Mouse (Mus musculus) small intestine, adult 2 months (tissue): Measurements from ENCODE around the gene Creg1. TPM values are rescaled to one million over a fixed set of nuclear protein-coding genes. Genes with fewer than 3 reads are reported as not detected.

ENCODE experiments used
- H3K27ac ChIP-seq: fragments of 200-500 bp; 2 replicates; pipeline ENCODE4 v1.5.1; 2012; ENCODE audit warnings: low read depth, low read length, control low read depth, inconsistent platforms; ENCODE audit not compliant: insufficient read depth
- H3K27me3 ChIP-seq: fragments of 200-500 bp; 2 replicates; pipeline ENCODE4 v1.6.1; 2012; ENCODE audit warnings: mild to moderate bottlenecking, moderate library complexity, low read length, inconsistent platforms; ENCODE audit not compliant: control insufficient read depth, insufficient read depth
- H3K36me3 ChIP-seq: fragments of 200-500 bp; 2 replicates; pipeline ENCODE4 v1.6.1; 2012; ENCODE audit warnings: mild to moderate bottlenecking, low read length, control low read depth, inconsistent platforms; ENCODE audit not compliant: control insufficient read depth, insufficient read depth
- H3K4me1 ChIP-seq: fragments of 200-500 bp; 2 replicates; pipeline ENCODE4 v1.6.1; 2012; ENCODE audit warnings: low read length, inconsistent platforms, mixed read lengths; ENCODE audit not compliant: control insufficient read depth, insufficient read depth, insufficient read length
- H3K4me3 ChIP-seq: fragments of 200-500 bp; 2 replicates; pipeline ENCODE4 v1.5.1; 2012; ENCODE audit warnings: low read depth, mild to moderate bottlenecking, control low read depth, inconsistent platforms, low read length, moderate library complexity
- CTCF ChIP-seq: fragments of 200-500 bp; IDR thresholded peaks from 2 replicates; pipeline ENCODE4 v1.5.1; 2012; ENCODE audit warnings: low read depth, mild to moderate bottlenecking, control low read depth, inconsistent platforms, low read length, moderate library complexity, mixed read lengths; ENCODE audit not compliant: insufficient replicate concordance, insufficient read length; ENCODE audit errors: extremely low read depth
- POLR2A ChIP-seq: fragments of 200-500 bp; IDR thresholded peaks from 2 replicates; pipeline ENCODE4 v1.6.1; 2012; ENCODE audit warnings: low read depth, mild to moderate bottlenecking, control low read depth, inconsistent platforms, low read length, moderate library complexity
- WGBS: fragments of 180-500 bp; shearing (Covaris S2); methylation state at CpG from one replicate; pipeline ENCODE4 v1.1.7; 2018; 5-methylcytosine and 5-hydroxymethylcytosine counted together
- polyA plus RNA-seq: library from polyadenylated mRNA; depleted of rRNA; stranded (reverse); fragments of >200 nt; gene quantifications from 2 replicates; pipeline ENCODE4 v1.2.3, GENCODE M21; 2012

Creg1 gene
- polyA plus RNA-seq, 1 experiment: 48.2 TPM

DNA sequence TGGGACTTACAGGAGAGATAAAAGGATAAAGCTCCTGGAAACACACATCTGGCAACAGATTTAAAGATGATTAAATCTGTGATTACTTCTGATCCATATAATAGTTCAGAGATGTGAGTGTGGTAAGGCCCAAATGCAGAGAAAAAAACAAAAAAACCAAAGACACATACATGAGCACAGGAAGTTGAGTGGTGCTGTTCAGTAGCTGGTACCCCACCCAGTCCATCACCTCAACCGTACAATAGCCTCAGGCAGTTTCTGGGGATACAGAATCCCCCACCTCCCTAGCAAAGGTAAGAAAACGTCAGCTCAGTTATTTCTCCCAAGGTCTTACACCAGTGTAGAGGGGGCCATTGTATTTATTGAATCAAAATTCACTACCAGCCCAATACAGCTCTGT lies 47.1 kb downstream of the Creg1 start:
- H3K4me3 ChIP-seq: no peak overlapping the region
- H3K4me1 ChIP-seq: no peaks in the 10 kb centered on the region
- TF ChIP-seq CTCF: no peak
- TF ChIP-seq POLR2A: no peak
- H3K36me3 ChIP-seq: no peaks in the 10 kb centered on the region
- no peak overlapping the region for H3K27ac ChIP-seq
- no peaks in the 10 kb centered on the region for H3K27me3 ChIP-seq
- 71% methylated on average over 2 of the region's 2 CpGs for WGBS

DNA sequence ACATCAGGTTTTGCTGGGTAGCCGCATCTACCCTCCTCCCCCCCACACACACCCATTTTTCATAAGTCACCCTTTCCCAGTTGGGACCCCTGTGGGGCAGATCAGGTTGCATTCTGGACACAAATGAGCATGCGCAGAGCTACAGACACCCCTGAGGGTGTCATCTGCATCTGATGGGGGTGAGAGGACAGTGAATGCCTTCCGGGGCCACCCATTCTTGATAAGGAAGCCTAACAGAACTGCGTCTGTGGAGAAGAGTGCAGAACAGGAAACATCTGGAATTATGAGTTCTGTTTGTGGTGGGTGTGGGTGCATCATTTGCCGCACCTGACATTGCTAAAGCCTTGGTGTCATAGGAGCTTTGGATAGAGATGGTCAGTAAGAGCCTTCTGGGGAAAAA lies 47.6 kb downstream of the Creg1 start:
- Histone ChIP-seq H3K4me3 (no peak overlapping the region), H3K4me1 (no peaks in the 10 kb centered on the region), H3K27me3 (no peaks in the 10 kb centered on the region), H3K36me3 (no peaks in the 10 kb centered on the region), H3K27ac (no peak overlapping the region)
- WGBS: 77% methylated on average over 5 of the region's 5 CpGs
- no peak for TF ChIP-seq CTCF
- no peak for TF ChIP-seq POLR2A

DNA sequence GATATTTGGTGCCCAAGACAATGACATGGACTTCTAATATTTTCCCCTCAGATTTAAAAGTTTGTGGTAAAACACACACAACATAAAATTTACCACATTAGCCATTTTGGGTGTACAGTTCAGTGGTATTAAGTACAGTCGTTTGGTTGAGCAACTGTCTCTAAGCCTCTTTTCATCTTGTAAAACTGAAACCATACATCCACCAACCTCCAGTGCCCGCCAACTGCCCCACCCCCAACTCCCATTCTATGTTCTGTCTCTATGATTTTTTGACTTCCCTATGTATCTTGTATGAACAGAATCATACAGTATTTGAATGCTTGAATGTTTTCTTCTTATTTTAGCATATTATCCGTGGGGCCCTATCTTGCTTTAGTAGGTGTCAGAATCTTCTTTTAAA lies 49.2 kb downstream of the Creg1 start:
- Histone ChIP-seq H3K36me3 (no peaks in the 10 kb centered on the region), H3K4me3 (no peak overlapping the region), H3K4me1 (no peaks in the 10 kb centered on the region), H3K27me3 (no peaks in the 10 kb centered on the region), H3K27ac (no peak overlapping the region)
- WGBS: 57% methylated on average over 3 of the region's 3 CpGs
- no peak for TF ChIP-seq CTCF
- no peak for TF ChIP-seq POLR2A

DNA sequence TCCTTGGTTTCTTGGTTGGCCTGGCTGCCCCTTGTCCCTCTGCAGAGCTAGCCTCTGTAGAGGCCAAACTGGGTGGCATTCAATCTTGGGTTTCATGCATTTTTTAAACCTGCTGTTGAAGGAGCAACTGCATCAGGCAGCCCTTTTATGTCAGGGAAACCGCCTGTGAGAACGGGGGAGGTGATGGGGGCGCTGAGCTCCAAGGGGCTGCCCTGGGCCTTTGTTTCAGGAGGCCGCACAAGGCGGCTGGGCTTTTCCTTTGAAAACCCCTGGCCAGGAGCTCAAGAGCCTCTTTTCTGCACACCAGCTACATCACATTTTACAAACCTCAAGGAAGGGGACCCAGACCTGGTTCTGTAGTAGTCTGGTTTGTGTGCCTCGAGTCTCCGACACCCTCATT lies 50.6 kb downstream of the Creg1 start:
- 85% methylated on average over 7 of the region's 7 CpGs for WGBS
- Histone ChIP-seq H3K4me3 (no peak overlapping the region), H3K4me1 (no peaks in the 10 kb centered on the region), H3K27ac (no peak overlapping the region), H3K27me3 (no peaks in the 10 kb centered on the region), H3K36me3 (no peaks in the 10 kb centered on the region)
- TF ChIP-seq POLR2A: no peak
- TF ChIP-seq CTCF: no peak

DNA sequence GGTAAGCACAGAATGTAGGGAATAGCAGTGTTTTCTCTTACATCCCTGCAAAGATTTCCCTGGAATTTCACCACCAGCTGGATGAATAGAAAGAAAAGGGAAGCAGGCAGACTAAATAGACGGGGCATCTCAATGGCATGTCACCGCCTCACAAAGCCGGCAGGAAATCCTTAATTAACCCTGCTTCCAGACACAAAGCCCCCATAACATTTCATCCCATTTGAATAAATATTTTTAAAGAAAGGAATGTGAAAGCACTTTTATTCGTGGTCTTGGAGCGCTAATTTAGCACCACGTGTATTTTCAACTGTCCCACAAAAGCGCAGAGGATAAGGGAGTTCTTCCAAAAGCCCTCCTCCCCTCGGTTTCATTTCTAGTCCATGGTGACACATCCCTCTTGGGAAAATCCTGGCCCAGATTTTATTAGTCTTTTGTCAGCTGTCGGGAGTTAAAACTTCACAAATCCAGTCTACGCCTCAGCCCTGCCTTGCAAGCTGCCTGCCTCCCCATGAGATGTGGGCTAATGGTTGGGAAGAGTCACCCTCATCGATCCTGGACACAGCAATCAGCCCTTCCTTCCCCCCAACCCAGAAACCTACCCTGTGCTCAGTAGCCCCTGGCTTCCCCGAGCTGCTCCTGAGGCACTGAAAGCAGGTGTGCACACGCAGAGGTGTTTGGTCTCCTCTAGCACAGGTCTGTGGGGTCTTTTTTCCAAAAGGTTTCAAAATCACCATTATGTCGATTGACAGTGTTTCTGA lies 51.2 kb downstream of the Creg1 start:
- WGBS: 67% methylated on average over 14 of the region's 14 CpGs
- Histone ChIP-seq H3K36me3 (no peaks in the 10 kb centered on the region), H3K27me3 (no peaks in the 10 kb centered on the region), H3K27ac (no peak overlapping the region), H3K4me1 (no peaks in the 10 kb centered on the region), H3K4me3 (no peak overlapping the region)
- TF ChIP-seq POLR2A (no peak), CTCF (no peak)

DNA sequence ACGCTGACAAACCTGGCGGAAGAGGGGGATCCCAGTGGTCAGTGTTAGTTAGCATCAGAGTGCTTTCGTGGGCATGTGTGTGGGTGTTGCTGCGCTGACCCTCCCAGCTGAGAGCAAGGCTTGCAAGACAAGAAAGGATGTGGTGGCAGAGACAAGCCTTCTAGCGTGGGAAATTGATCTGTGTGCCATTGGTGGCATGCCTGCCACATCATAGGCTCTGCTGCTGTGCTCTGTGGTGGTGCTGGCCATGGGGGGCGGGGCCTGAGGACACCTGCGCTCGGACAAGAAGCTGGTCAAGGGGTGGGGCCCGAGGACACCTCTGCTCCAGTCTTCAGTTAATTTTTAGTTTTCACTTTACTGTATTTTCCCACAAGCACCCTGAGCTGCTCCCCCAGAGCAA lies 52.8 kb downstream of the Creg1 start:
- WGBS: 70% methylated on average over 9 of the region's 9 CpGs
- Histone ChIP-seq H3K27ac (no peak overlapping the region), H3K4me1 (no peaks in the 10 kb centered on the region), H3K27me3 (no peaks in the 10 kb centered on the region), H3K4me3 (no peak overlapping the region), H3K36me3 (no peaks in the 10 kb centered on the region)
- TF ChIP-seq POLR2A (no peak), CTCF (no peak)

DNA sequence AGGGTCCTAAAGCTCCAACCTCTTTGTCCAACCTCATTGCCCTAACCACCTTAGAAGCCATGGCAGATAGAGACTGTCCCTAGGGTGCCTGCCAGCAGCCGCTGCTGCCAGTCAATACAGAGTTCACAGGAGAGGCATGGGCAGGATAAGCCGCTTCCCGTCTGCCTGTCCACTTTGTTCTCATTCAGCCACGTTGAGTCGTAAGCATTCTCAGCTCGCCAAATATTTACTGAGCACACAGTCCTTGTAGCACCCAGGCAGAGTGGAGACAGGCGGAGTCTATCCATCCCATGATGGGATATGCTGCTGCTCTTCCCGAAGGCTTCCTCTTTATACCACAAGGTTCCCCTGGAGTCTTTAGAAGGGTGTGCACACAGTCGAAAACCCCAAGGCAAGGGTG lies 53.7 kb downstream of the Creg1 start:
- no peak overlapping the region for H3K27ac ChIP-seq
- no peaks in the 10 kb centered on the region for H3K27me3 ChIP-seq
- TF ChIP-seq POLR2A (no peak), CTCF (no peak)
- no peaks in the 10 kb centered on the region for H3K4me1 ChIP-seq
- 25% methylated on average over 9 of the region's 9 CpGs for WGBS
- H3K4me3 ChIP-seq: no peak overlapping the region
- H3K36me3 ChIP-seq: no peaks in the 10 kb centered on the region
